Mouse (Mus musculus): ENCODE data around the gene Mrpl53.

Mrpl53 gene

DNA sequence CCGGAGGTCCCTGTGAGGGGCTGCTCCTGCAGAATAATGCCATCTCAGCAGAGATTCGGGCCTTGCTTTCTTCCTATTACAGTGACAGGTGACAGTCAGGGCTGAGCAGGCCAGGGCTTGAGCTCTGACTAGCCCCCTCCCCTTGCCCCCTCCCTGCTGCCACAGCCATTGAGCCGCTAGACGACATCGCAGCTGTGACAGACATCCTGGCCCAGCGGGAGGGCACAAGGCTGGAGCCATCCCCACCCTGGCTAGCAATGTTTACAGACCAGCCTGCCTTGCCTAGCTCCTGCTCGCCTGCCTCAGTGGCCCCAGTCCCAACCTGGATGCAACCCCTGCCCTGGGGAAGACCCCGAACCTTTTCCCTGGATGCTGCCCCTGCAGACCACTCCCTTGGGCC is 42.9 kb downstream of the Mrpl53 start:
- DNase-seq (ENCODE audit: low spot score), result no peak

DNA sequence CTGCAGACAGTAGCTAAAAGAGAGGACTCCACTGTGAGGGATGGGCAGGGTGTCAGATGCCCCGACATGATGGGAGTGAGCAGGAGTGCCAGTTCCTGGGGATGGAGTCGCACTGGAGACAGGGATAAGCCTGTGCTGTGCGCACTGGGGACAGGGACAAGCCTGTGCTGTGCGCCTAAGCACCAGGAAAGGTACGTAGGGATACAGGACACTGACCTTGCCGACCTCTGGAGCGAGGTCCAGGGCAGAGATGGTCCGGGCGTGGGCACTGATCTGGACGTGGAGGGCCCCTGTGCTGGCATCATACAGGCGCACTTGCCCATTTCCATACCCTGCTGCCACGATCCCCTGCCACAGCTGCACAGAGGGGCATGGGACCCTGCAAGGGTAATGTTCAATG is 44.2 kb downstream of the Mrpl53 start:
- DNase-seq (ENCODE audit: low spot score), result no peak

DNA sequence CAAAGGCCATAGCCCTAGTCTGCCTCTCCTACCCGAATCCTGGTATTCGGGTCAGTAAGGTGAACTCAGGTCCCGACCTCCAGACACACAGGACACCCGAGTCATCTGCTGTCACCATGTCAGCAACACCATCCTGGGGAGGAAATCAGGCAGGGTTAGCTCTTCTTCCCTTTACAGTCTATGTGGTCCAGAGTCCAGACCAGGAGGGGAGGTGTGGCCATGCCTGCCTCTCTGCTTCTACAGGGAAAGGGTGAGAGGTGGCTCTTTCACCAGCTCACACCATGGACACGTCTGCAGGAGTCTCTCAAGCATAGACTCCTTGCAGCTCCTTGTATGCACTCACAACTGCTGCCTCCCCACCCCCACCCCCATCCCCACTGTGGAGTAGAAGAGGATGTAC is 44.6 kb downstream of the Mrpl53 start:
- no peak for DNase-seq (ENCODE audit: low spot score)

DNA sequence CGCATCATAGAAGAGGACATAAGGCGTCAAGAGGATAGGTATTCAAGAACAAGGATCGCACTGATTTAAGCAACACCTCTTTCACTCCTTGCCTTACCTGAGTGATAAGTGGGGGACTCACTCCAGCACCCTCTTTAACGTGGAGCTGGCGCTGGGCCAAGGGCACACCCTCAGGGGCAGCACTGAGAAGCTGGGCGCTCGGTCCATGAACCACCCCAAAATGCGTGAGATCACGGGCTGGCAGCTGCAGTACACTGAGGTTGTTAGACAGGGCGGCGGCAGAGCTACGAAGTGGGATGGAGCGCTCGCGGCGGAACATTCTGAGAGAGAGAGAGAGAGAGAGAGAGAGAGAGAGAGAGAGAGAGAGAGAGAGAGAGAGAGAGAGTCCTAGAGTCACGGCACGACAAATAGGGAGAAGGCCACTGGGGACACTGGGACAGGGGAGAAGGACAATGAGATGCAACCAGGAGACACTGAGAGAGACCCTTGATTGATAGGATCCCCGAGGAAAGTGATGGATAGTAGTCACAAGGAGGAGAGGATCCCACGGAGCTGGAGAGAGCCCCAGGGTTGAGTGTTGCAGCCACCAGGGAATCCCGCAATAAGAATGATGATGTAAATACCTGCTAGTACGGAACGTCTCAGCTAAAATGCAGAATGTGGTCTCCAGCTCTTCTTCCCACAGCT is 46.9 kb downstream of the Mrpl53 start:
- no peak for DNase-seq (ENCODE audit: low spot score)

DNA sequence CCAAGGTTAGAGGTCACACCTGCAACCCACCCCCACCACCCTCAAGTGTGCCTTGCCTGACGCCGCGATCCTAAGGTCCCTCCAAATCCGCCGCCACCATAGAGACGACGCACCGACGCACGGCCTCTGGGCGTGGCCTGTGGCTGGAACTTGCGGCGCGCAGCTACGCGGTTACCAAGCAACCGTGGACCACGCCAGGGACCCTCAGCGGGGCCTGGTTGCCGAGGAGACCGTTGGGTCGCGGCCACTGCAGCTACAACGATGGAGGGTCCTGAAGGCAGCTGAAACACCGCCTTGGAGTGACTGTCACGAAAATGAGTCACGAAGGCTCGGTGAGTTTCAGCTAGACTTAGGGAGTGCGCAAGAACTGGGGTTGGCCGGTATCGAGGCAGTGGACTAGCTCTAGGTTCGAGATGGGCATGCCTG is 47.4 kb downstream of the Mrpl53 start, which contains the start of the genes Wdr54 and 1700003E16Rik:
TSS of gene Wdr54 (minus strand) at position 139 of the 426 bp plus-strand sequence.
TSS of gene 1700003E16Rik (plus strand) at position 146 of the 426 bp plus-strand sequence.
- no peak for DNase-seq (ENCODE audit: low spot score)

DNA sequence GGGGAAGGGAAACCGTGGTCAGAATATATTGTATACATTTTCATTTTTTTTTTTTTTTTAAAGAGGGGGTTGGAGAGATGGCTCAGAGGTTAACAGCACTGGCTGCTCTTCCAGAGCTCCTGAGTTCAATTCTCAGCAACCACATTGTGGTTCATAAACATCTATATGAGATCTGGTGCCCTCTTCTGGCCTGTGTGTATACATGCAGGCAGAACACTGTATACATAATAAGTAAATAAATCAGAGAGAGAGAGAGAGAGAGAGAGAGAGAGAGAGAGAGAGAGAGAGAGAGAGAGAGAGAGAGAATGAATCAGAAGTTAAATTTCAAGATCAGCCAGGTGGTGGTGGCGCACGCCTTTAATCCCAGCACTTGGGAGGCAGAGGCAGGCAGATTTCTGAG is 50.6 kb downstream of the Mrpl53 start:
- DNase-seq (ENCODE audit: low spot score), result peak; percentile 81
